Comparison of ENCODE assay signal across 8 mouse cellular contexts in the genomic region with DNA sequence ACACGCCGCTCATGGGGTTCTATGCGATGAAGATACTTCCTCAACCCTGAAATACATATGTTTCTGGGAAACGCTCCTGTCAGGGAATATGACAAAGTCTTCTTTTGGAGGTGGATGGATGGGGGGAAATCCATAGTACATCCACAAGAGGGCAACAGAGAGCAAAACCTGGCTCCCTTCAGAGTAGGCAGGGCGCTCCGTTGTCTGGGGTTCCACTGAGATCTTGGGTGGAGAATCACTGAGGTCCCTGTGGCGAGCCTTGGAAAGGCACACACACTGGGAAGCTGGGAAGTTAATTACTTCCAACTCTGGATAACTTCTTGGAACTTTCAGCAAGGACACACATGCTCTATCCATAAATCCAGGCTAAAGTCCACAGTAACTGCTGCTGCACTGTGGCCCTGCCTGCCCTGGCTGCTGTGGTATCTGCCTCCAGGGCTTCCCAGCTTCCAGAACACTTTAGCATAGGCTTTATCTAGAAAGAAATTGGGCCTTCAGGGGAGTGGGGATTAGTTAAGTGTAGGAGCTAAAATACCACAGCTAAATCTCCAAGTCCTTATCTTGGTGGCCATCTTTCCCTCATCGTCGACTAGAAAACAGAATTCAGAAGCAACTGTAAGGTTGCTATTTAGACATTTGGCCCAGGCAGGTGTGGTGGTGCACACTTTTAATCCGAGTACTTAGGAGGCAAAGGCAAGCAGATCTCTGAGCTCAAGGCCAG.
A peak's percentile ranks its signal among the peaks of the same experiment; 100 is the strongest.
DNase-seq lines count a peak whose midpoint lies in the region; ATAC-seq and TF ChIP-seq lines count a peak whose summit lies in the region.

No protein-coding gene starts in this region.

- TF ChIP-seq CTCF in cerebellum, adult 2 months (IDR thresholded peaks at IDR 0.05; ENCODE audit: borderline replicate concordance, insufficient read depth, low read depth, low read length), result peak; percentile 56
- TF ChIP-seq CTCF in spleen, adult 2 months (IDR thresholded peaks at IDR 0.05; ENCODE audit: extremely low read depth, insufficient read depth, insufficient read length, insufficient replicate concordance), result 0 out of 2 replicates have a peak, but pooled peaks have one; percentile 9
- TF ChIP-seq CTCF in liver, postnatal 0 days (IDR thresholded peaks at IDR 0.05; ENCODE audit: low read depth), result peak; percentile 74

- H3K4me1 ChIP-seq in cerebellum, adult 2 months (ENCODE audit: control insufficient read depth, insufficient read depth, low read length), result peaks cover 13% of the 10 kb centered on the region
- no peaks in the 10 kb centered on the region for H3K4me1 ChIP-seq in spleen, adult 2 months (ENCODE audit: control insufficient read depth, insufficient read depth, insufficient read length)
- no peaks in the 10 kb centered on the region for H3K4me1 ChIP-seq in liver, postnatal 0 days (ENCODE audit: insufficient read depth)
- peaks cover 11% of the 10 kb centered on the region; the same call in 1 of the 2 replicates for H3K4me1 ChIP-seq in hindbrain, embryonic 14.5 days (replicated peaks; ENCODE audit: control insufficient read depth, insufficient read depth, low read length)

- WGBS in cerebellum, adult 2 months, result 76% methylated on average over 10 of the region's 10 CpGs
- WGBS in spleen, adult 2 months, result 74% methylated on average over 10 of the region's 10 CpGs
- 62% methylated on average over 10 of the region's 10 CpGs for WGBS in liver, postnatal 0 days (ENCODE audit: insufficient replicate concordance)
- 76% methylated on average over 10 of the region's 10 CpGs for WGBS in hindbrain, embryonic 14.5 days

- intact Hi-C loops in gastrocnemius, postnatal 14 days (cut with DNase I; ENCODE audit: low total_unique reads), result loop anchor here (10.0 kb wide), 1 partner anchor 182 kb away; no protein-coding TSS in a partner anchor

- H3K36me3 ChIP-seq in spleen, adult 2 months (ENCODE audit: control insufficient read depth, insufficient read depth, low read length), result no peaks in the 10 kb centered on the region
- H3K36me3 ChIP-seq in liver, postnatal 0 days (replicated peaks; ENCODE audit: insufficient read depth, low read length), result no peaks in the 10 kb centered on the region
- H3K36me3 ChIP-seq in hindbrain, embryonic 14.5 days (replicated peaks; ENCODE audit: control insufficient read depth, insufficient read depth), result peaks cover 46% of the 10 kb centered on the region

- DNase-seq in cerebellum, adult 2 months, result peak in 1 of 2 experiments; percentile 33
- DNase-seq in cerebellum, adult 11-12 months, result no peak
- DNase-seq in spleen, adult 2 months (ENCODE audit: low read depth in 1 of 2, low spot score in 2 of 2), result no peak
- no peak for DNase-seq in spleen, postnatal 36 days (ENCODE audit: low spot score in 2 of 2)
- peak; percentile 40 for DNase-seq in gastrocnemius, postnatal 14 days
- DNase-seq in liver, postnatal 0 days, result peak; percentile 30
- DNase-seq in frontal cortex, postnatal 25 days (ENCODE audit: low spot score in 2 of 2), result no peak
- DNase-seq in hindbrain, embryonic 14.5 days (ENCODE audit: low spot score), result no peak

- no peak overlapping the region for H3K4me2 ChIP-seq in liver, postnatal 0 days (ENCODE audit: low read depth, low read length)
- no peak overlapping the region for H3K4me2 ChIP-seq in hindbrain, embryonic 14.5 days (replicated peaks)

- 0 out of 2 replicates have a peak, but pooled peaks have one; percentile 50 for ATAC-seq in liver, postnatal 0 days
- no peak for ATAC-seq in hindbrain, embryonic 14.5 days (ENCODE audit: low FRiP score)

- no peak overlapping the region for H3K9ac ChIP-seq in liver, postnatal 0 days (replicated peaks)
- no peak overlapping the region for H3K9ac ChIP-seq in hindbrain, embryonic 14.5 days

- H3K9me3 ChIP-seq in liver, postnatal 0 days (ENCODE audit: low read length), result no peaks in the 10 kb centered on the region
- no peaks in the 10 kb centered on the region for H3K9me3 ChIP-seq in hindbrain, embryonic 14.5 days (ENCODE audit: control insufficient read depth, low read length)

- no peak for TF ChIP-seq EP300 in liver, postnatal 0 days (IDR thresholded peaks at IDR 0.05; ENCODE audit: low read depth)

- no peak for TF ChIP-seq POLR2A in cerebellum, adult 2 months (IDR thresholded peaks at IDR 0.05; ENCODE audit: borderline replicate concordance, insufficient read depth, low read length)
- TF ChIP-seq POLR2A in spleen, adult 2 months (IDR thresholded peaks at IDR 0.05; ENCODE audit: low read depth, low read length), result no peak

- H3K27me3 ChIP-seq in cerebellum, adult 2 months (ENCODE audit: control insufficient read depth, insufficient read depth, low read length), result no peaks in the 10 kb centered on the region
- no peaks in the 10 kb centered on the region for H3K27me3 ChIP-seq in spleen, adult 2 months (ENCODE audit: control insufficient read depth, insufficient read depth, low read length)
- no peaks in the 10 kb centered on the region for H3K27me3 ChIP-seq in liver, postnatal 0 days (ENCODE audit: insufficient read depth, low read length)
- no peaks in the 10 kb centered on the region for H3K27me3 ChIP-seq in hindbrain, embryonic 14.5 days (ENCODE audit: control insufficient read depth, insufficient read depth, low read length)

- H3K4me3 ChIP-seq in cerebellum, adult 2 months (replicated peaks; ENCODE audit: insufficient read depth, low read depth, low read length), result no peak overlapping the region
- no peak overlapping the region for H3K4me3 ChIP-seq in spleen, adult 2 months (ENCODE audit: extremely low read depth, insufficient read depth, insufficient read length)
- H3K4me3 ChIP-seq in liver, postnatal 0 days (ENCODE audit: low read depth, low read length), result no peak overlapping the region
- H3K4me3 ChIP-seq in hindbrain, embryonic 14.5 days (replicated peaks; ENCODE audit: low read length), result no peak overlapping the region

- H3K27ac ChIP-seq in cerebellum, adult 2 months (ENCODE audit: insufficient read depth, low read length), result no peak overlapping the region
- no peak overlapping the region for H3K27ac ChIP-seq in spleen, adult 2 months (ENCODE audit: insufficient read depth, low read length)
- H3K27ac ChIP-seq in liver, postnatal 0 days (ENCODE audit: low read depth), result no peak overlapping the region
- no peak overlapping the region for H3K27ac ChIP-seq in hindbrain, embryonic 14.5 days

Comparison
In these comparisons a context has a peak if more than half of its experiments do, and no peak if none do; other contexts are left out.
1. DNase-seq: peak in gastrocnemius, postnatal 14 days (single experiment) and liver, postnatal 0 days (single experiment); none in cerebellum, adult 11-12 months (single experiment), spleen, adult 2 months (0 of 2), spleen, postnatal 36 days (0 of 2), frontal cortex, postnatal 25 days (0 of 2) and hindbrain, embryonic 14.5 days (single experiment).
2. CTCF ChIP-seq: peak in every context shown above with its lines; median percentile 74 in liver, postnatal 0 days; 56 in cerebellum, adult 2 months; 9 in spleen, adult 2 months.